Mouse (Mus musculus) G1E-ER4 (cell line): ENCODE measurements around the gene Lhx9. TPM values are rescaled to one million over a fixed set of nuclear protein-coding genes. Genes with fewer than 3 reads are reported as not detected.

Experiments
- GATA1 ChIP-seq: IDR thresholded peaks from one replicate; pipeline ENCODE4 v1.8.0; 2012; ENCODE audit warnings: low read length, inconsistent platforms
- polyA plus RNA-seq: library from polyadenylated mRNA; stranded (reverse); fragments of >175 nt; gene quantifications from 2 replicates; pipeline ENCODE4 v1.2.3, GENCODE M21; 2012

The Lhx9 gene
- polyA plus RNA-seq, 1 experiment: 0.02 TPM

DNA sequence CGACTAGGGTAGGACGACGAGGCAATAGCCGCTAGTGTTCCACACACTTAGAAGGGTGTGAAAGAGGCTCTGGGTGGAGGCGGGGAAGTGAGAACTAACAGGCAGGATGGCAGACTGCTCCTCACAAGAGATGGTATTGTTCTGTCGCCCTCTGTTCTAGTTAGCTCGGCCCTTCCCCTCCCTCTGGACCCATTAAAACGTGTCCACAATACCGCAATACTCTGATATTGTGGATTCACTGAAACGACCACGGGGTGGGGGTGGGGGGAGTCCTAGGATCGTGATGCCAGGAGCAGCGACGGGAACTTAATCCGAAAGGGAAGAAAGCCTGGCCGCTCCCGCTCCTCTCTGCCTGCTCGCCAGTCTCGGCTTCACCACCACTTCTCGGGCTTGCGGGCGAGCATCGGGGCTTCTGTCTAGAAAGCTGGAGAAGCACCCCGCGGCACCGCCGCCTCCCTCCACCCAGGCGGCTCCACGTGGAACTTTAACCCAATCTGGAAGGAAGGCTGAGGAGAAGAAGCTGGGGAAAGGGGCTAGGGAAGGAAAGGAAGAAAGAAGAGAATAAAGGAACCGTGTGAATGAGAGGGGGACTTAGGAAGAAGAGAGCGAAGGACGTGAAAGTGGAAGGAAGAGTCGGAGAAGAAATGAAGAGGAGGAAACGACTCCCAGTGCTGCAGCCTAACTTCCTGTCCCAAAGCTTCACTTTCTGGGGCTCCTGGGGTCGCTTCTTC is 4.9 kb downstream of the Lhx9 start:
- TF ChIP-seq GATA1: no peak

DNA sequence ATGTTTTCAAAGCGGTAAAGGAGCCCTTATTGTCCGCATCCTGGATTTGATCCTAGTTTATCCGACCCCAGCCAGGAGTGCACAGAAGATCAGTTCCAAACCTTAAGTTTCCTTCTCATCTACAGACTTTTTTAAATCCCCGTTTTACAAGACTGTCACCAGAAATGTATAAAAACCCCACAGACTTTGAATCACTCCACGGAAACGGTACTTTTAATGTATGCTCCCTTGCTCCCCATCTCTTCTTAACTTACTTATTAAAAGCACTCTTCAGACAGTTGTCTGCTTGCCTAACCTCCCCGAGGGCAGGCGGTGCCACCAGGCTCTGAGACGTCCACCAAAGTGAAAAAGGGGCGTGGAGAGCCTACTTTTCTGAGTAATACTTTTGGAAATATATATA is 5.6 kb downstream of the Lhx9 start:
- TF ChIP-seq GATA1: no peak

DNA sequence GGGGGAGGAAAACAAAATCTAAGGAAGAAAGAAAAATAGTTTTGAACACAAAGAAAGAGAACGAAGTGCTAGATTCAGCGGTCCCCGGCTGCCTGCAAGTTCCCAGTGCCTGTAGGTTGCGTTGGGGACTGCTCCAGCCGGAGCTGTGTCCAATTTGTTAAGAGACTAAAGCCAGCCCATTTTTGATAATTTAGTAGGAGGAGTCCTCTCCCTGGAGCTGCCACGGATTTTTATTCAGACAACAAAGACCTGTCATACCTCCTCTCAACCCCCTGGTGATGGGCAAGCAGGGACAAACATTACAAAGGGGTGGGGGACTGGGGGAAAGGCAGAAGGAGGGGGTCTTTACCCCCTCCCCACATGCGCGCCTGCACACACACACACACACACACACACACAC is 6.1 kb downstream of the Lhx9 start:
- no peak for TF ChIP-seq GATA1

DNA sequence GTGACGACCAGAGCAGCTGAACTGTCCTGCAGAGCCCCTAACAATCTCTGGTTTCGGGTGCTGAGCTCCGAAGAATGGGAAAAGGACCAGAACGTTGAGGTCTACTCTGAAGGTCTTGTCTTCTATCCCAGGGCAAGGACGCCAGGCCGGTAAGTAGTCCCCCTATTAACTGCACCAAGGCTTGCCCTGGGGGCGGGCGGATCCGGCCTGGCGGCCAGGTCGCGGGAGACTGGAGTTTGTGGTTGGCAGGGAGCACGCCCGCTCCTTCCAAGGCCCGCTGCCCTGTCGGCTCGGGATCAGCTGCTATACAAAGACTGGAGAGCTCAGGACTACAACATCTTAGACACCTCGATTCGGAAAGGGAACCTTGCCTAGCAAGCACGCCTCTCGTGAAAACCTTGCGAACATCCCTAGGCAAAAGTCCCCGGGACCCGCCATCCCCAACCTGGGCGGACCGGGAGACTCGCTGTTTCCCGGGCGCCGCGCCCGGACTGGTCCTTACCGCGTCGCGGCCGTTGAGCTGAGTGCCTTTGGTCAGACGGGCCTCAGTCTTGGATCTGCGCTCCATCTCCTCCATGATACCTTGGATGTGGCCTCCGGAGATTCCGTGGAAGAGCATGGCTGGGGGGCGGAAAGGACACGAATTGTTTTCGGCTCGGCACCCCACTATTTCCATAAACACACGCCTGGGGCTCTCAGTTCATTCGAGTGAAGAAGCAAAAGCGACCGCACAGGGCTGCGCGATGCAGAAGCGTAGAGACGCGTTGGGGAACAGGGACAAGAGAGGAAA is 6.9 kb downstream of the Lhx9 start:
- no peak for TF ChIP-seq GATA1

DNA sequence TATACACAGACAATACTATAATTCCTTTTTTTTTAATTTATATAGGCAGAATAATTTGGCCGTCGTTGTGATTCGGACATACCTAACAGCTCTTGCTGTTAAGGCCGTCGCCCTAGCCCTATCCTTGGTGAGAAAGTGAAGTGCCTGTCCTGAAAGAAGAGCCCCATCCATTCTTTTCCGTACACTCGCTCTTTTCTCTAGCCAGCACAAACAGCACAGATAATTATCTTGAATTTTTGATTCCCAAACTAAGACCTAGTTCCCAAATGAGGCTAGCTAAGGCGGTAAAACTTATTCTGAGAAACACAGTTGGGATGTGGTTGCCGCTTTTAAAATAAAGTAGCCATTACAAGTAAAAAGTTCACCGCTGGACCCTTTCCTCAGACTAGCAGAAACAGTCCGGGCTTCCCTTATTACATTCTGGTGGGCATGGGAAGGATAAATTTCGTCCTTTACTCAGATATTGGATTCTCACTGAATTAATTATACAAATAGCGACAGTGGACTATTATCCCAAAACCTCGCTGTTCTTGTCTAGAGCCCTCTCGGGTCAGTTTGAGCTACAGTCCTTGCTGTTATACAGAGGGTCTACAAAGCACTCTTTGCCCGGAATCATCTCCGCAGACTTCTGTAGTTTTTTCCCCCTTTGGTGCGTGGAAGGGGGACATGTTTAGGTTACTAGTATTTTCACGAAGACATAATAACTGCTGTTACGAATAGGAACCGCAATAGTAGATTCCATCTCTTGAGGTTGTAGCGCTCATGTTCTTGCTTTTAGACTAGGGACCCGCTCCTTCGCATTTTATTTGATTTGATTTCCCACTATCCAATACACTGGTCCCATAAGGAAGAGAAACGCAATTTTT is 7.7 kb downstream of the Lhx9 start:
- no peak for TF ChIP-seq GATA1

DNA sequence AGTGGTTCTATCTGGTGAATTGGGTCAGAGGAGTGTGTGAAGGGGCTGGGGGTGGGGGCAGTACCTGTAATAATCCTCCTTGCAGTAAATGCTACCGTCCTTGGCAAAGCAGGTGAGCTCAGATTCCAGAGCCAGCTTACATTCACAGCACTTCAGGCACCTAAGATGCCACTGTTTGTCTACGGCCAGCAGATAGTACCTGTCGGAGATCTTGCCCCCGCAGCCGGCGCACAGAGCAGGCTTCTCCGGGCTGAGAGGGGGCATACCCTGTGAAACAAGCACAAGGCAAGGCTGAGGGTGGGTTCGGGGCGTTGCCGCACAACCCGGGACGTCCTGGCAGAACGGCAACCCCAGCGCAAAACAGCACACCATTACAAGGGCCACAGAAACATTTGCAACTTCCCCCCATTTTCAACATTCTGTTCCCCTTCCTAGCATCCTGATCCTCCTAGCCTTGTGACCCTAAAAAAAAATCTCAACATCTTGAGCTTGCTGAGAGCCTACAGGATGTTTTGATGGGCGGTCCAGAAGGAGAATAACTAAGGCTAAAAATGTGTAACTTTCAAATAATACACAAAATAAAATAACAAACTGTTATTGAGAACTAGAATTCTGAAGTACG is 8.5 kb downstream of the Lhx9 start:
- no peak for TF ChIP-seq GATA1

DNA sequence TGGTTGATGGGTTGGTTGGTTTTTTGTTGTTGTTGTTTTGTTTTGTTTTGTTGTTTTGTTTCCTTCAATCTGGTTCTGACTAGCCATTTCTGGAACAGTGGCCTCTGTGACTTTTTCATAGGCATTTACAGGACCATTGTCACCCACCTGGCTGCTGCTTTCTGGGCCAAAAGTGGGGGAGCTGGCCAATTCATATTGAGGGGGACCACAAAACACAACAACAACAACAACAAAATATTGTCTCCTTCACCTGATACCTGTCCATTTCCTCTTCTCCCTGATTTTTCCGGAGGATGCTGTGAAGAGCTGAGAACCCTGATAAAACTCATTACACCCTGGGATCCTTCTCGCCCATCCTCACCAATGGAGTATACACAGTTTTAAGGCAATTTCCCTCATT is 9.1 kb downstream of the Lhx9 start:
- TF ChIP-seq GATA1: no peak

DNA sequence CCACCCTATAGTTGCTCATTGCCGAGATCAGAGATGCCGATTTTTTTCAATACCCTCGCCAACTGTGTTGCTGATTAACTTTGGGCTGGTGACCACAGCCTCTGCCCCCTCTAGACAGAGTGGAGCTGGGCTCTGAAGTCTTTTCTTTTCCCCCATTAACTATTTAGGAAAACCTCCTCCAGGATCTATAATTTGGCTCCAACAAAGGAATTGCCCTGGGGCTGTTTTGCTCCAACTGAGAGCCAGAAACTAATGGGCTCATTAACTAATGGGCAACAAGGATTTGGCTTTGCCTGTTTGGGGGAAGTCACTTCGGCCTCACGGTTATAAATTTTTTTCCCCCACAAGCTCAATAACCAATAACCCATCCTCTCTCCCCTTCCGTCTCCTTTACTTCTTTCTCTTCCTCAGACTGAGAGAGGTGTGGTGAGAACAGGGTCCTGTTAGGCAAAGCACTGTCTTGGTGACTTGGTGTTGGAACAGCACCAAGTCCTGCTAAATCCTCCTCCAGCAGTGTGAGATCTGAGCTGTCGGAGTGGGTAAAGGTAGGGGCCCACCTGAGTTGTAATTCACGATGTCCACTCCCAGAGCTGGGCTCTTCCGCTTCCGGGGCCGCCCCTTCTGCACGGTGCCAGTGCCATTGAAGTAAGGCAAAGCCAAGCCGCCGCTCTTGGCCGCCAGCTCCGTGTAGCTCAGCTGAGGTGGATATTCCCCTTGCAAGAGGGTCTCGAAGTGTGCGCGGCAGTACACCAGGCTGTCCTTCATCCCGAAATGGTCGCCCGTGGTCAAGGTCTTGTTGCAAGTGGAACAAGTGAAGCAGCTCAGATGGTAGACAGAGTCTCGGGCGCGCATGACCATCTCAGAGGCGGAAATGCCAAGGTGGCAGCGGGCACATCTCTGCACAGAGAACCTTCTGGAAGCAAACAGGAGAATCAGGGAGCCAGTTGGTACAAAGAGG is 10.3 kb downstream of the Lhx9 start:
- no peak for TF ChIP-seq GATA1

DNA sequence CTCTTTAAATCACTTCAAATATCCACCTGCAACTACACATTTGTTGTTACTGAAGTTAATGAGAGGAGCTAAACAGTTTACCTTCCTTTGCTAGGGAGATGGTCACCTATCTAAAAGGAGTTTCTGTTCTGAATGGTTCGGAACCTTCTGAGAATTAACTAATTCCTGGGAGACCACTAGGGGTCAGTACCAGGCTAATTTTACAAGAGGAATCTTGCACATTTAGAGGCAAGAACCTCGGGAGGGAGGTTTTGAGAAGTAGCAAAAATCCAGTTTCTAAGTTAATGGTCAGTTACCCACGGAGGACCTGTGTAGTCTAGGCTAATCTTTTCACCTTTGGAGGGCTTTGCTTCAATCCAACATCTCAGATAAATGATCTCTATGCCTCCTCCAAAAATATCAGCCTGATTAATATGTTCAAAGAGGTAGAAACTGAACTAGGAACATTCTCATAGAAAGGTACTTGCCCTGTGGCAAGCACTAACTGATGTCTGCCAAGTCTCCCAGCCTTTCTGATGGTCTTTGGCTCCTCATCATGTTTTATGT is 12.9 kb downstream of the Lhx9 start:
- no peak for TF ChIP-seq GATA1

DNA sequence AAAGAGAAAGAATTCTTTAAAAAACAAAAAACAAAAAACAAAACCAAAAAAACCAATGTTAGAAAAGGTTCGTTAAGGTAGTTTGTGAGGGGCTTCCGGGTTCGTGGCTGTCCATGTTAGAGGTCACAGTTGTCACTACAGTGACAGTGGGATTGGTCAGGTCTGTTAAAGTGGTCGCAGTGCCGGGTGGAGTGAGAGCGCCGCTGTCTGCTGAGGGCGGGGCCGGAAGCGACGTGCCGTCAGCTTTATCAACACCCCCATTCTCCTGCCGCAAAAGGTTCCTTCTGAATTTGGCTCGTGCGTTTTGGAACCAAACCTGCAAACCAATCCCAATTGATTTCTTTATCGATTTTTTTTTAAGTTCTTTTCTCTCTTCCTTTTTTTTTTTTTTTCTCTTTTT is 17.1 kb downstream of the Lhx9 start:
- TF ChIP-seq GATA1: no peak

DNA sequence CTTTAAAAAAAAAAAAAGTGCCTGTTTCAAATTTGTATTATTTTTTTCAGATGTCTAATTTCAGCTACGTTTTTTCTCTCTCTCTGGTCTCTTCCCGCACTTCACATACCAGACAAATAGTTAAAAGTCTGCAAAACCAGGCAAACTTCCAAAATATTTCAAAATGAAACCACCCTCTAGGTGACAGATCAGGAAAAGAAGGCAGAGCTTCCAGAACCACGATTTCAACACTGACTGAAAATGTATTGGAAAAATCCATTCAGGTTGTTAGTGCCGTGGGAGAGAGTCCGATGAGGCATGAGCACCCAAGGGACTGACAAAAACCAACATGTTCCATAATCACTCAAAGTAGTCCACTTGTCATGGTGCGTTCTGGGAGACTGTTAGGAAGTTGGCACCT is 21.5 kb downstream of the Lhx9 start:
- TF ChIP-seq GATA1: no peak

DNA sequence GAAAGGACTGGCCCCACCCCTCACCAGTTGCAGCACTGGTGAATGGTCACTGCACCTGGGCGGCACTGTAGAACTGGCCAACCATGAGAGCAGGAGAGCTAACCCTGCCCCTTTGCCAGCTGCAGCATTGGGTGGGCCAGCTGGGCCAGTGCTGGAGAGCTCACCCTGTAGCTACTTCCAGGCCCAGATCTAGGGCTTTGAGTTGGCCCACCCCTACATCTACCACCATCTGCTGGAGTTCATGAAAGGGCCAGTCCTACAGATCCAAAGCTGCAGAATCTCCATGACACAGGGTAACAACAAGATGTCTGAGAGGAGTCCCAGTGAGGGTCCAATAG is 25.4 kb downstream of the Lhx9 start:
- TF ChIP-seq GATA1: no peak

DNA sequence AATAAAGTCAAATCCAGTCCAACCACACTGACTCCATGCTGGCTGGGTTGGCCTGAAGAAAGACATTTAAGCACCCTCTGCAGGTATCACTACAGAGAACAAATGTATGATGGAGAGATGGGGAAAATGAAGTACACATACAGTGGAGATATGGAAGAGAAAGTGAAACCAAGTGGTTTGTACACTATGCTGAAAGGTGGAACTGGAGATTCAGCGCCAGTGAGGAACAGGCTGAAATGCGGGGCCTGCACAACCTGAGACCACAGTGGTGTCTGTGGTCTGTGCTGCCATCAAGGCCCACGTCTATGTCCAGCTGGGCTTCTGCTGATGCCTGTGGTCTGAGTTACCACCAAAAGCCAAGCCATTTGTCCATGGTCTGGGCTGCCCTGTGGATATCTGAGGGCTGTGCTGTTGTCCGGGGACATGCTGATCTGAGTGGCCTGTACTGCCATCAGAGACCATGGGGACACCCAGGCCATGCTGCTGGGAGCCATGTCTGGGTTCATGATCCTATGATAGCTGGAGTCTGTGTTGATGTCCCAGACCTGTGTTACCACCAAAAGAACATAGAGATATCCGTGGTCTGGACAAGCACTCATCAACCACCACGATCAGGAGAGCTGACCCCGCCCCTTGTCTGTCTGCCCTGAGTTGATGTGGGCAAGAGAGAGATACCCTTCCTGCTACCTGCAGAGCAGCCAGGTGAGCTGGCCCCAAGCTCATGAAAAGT is 26.0 kb downstream of the Lhx9 start:
- TF ChIP-seq GATA1: no peak

DNA sequence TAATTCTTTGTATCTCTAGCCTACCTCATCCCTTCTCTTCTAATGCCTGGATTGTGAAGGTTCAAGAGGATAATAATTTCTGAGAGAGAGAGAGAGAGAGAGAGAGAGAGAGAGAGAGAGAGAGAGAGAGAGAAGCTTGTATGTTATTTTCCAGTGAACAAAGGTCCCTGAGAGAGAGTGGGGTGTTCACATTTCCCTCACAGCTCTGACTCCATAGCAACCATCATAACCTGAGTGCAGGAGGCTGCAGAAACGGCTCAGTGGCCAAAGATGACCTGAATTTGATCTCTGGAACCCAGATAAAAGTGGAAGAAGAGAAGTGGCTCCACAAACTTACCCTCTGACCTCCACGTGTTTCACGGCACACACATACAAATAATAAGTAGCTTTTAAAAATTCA is 46.6 kb downstream of the Lhx9 start:
- no peak for TF ChIP-seq GATA1
